Mouse (Mus musculus) liver, embryonic 14.5 days (tissue): ENCODE data around the gene Alox5ap. TPM values are rescaled to one million over a fixed set of nuclear protein-coding genes. Genes with fewer than 3 reads are reported as not detected.

Experiments used
- ATAC-seq: fragments of 200-750 bp; cut with Nextera tagmentation; 2 replicates; pipeline ENCODE4 v1.8.0; 2017; ENCODE audit warnings: moderate number of reproducible peaks, mild to moderate bottlenecking, moderate library complexity; ENCODE audit not compliant: insufficient read depth
- DNase-seq, 3 experiments: peaks; one replicate each; pipeline ENCODE4 v3.0.0-alpha.2; 2012 to 2013; ENCODE audit warnings: low read depth in 3 of 3, low spot score in 3 of 3
- H3K27ac ChIP-seq: fragments of 300-500 bp; sonication (generic); 2 replicates; pipeline ENCODE4 v1.5.1; 2014; ENCODE audit warnings: moderate library complexity, mild to moderate bottlenecking, control low read depth, inconsistent platforms
- H3K27me3 ChIP-seq: fragments of 300-500 bp; sonication (generic); 2 replicates; pipeline ENCODE4 v1.6.1; 2014; ENCODE audit warnings: mild to moderate bottlenecking, low read length, moderate library complexity; ENCODE audit not compliant: control insufficient read depth, insufficient read depth
- H3K36me3 ChIP-seq: fragments of 300-500 bp; sonication (generic); replicated peaks from 2 replicates; pipeline ENCODE4 v1.6.1; 2014; ENCODE audit warnings: low read depth; ENCODE audit not compliant: control insufficient read depth, insufficient read depth
- H3K4me1 ChIP-seq, 2 experiments: fragments of 200-500 bp in 1 of 2; fragments of 300-500 bp in 1 of 2; sonication (generic) in 1 of 2; replicated peaks; 2 replicates each; pipeline ENCODE4 v1.6.1; 2012 to 2014; ENCODE audit warnings: antibody characterized with exemption in 1 of 2, inconsistent platforms in 1 of 2, low read length in 1 of 2; ENCODE audit not compliant: control insufficient read depth in 2 of 2, insufficient read depth in 2 of 2
- H3K4me2 ChIP-seq: fragments of 300-500 bp; sonication (generic); 2 replicates; pipeline ENCODE4 v1.6.1; 2014; ENCODE audit warnings: low read depth, mild to moderate bottlenecking, control low read depth, moderate library complexity
- H3K4me3 ChIP-seq, 2 experiments: fragments of 200-500 bp in 1 of 2; fragments of 300-500 bp in 1 of 2; sonication (generic) in 1 of 2; 2 replicates each; pipeline ENCODE4 v1.5.1; 2012 to 2014; ENCODE audit warnings: low read depth in 2 of 2, low read length in 2 of 2, mild to moderate bottlenecking in 2 of 2, control low read depth in 1 of 2, inconsistent platforms in 1 of 2, moderate library complexity in 1 of 2; ENCODE audit not compliant: insufficient read depth in 1 of 2
- H3K9ac ChIP-seq: fragments of 300-500 bp; sonication (generic); replicated peaks from 2 replicates; pipeline ENCODE4 v1.6.1; 2014; ENCODE audit warnings: mild to moderate bottlenecking, control low read depth, moderate library complexity
- H3K9me3 ChIP-seq: fragments of 300-500 bp; sonication (generic); 2 replicates; pipeline ENCODE4 v1.6.1; 2016; ENCODE audit warnings: low read length, mixed read lengths; ENCODE audit not compliant: control insufficient read depth
- CTCF ChIP-seq: IDR thresholded peaks from 2 replicates; pipeline ENCODE4 v1.5.1; 2016; ENCODE audit warnings: antibody characterized with exemption, low read depth, control low read depth
- EP300 ChIP-seq: IDR thresholded peaks from 2 replicates; pipeline ENCODE4 v1.6.1; 2016; ENCODE audit warnings: antibody characterized with exemption, low read depth
- WGBS: fragments of 180-500 bp; shearing (Covaris S2); extraction: QIAGEN DNeasy Blood & Tissue Kit; methylation state at CpG from one replicate; pipeline ENCODE4 v1.1.7; 2014; ENCODE audit not compliant: insufficient replicate concordance; 5-methylcytosine and 5-hydroxymethylcytosine counted together
- polyA plus RNA-seq, 2 experiments: library from polyadenylated mRNA; depleted of rRNA in 1 of 2; stranded (reverse) in 1 of 2; unstranded in 1 of 2; fragments of >200 nt; fragmentation: Nextera tagmentation in 1 of 2; extraction: Ambion mirVana in 1 of 2; gene quantifications; 2 replicates each; pipeline versions ENCODE4 v1.2.1 to v1.2.3; 2012 to 2014

The Alox5ap gene
- polyA plus RNA-seq, 2 experiments = 26.7 to 29.6 TPM

GRCm38 (mm10) chr5:149298234-149298633 is 33.7 kb downstream of the Alox5ap start:
- Histone ChIP-seq H3K4me2 (no peak overlapping the region), H3K36me3 (no peaks in the 10 kb centered on the region), H3K27ac (no peak overlapping the region), H3K4me1 (no peaks in the 10 kb centered on the region), H3K9me3 (no peaks in the 10 kb centered on the region), H3K27me3 (no peaks in the 10 kb centered on the region), H3K9ac (no peak overlapping the region), H3K4me3 (no peak overlapping the region)
- DNase-seq (no peak), ATAC-seq (no peak)
- TF ChIP-seq CTCF = no peak
- TF ChIP-seq EP300 = no peak
- WGBS = 55% methylated on average over 4 of the region's 4 CpGs

DNA sequence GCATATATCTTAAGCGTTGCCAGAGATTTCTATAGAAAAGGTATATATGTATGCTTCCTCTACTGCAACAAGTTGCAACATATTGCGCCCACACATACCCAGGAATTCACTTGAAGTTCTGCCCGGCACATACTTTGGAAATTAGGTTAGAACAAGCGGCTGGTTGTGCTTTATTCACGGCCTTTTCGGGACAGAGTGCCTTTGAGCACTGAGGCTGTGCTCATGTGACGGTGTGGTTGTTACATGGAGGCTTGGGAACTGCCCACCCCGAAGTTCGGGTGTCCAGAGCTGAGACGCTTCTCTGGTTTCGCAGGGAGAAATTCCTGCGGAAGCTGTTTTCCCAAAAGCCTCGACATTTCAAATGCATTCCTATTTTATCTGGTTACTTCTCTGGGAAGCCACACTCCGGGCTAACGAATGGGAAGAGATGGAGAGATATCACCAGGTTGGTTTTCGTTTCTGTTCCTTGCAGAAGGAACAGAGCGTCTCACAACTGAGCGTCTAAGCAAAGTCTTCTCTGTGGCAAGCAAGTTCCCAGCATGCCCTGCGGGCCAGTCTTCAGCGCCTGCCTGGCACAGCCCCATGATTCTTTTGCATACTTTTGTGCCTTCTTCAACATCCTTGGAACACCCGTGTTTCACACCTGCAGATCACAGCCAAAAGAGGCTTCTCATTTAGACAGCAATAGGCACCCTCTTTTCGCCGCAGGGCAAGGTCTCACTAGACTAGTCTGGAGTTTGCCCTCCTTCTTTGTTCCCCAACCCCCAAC is 48.5 kb downstream of the Alox5ap start:
- Histone ChIP-seq H3K27me3 (no peaks in the 10 kb centered on the region), H3K9me3 (no peaks in the 10 kb centered on the region; the same call in 1 of the 2 replicates), H3K4me3 (no peak overlapping the region), H3K9ac (no peak overlapping the region), H3K27ac (no peak overlapping the region), H3K4me1 (peaks cover 0 to 2% of the 10 kb centered on the region in 2 experiments; a peak in 1 of 4 replicates), H3K4me2 (peak overlapping the region; percentile 5), H3K36me3 (no peaks in the 10 kb centered on the region)
- DNase-seq (no peak), ATAC-seq (no peak)
- TF ChIP-seq EP300 (no peak), CTCF (no peak)
- WGBS = 54% methylated on average over 23 of the region's 23 CpGs

- H3K27me3 ChIP-seq = no peaks in the 10 kb centered on the region
- TF ChIP-seq EP300 (no peak), CTCF (no peak)
- DNase-seq (no peak), ATAC-seq (no peak)
- no peaks in the 10 kb centered on the region for H3K36me3 ChIP-seq
- H3K4me2 ChIP-seq = no peak overlapping the region
- H3K9me3 ChIP-seq = no peaks in the 10 kb centered on the region; the same call in 1 of the 2 replicates
- no peak overlapping the region for H3K4me3 ChIP-seq
- WGBS = 73% methylated on average over 12 of the region's 12 CpGs
- peaks cover 0 to 2% of the 10 kb centered on the region in 2 experiments; a peak in 1 of 4 replicates for H3K4me1 ChIP-seq
- no peak overlapping the region for H3K27ac ChIP-seq
- H3K9ac ChIP-seq = no peak overlapping the region
Observed at GRCm38 (mm10) chr5:149314514-149315081, 50.0 kb downstream of the Alox5ap start.

GRCm38 (mm10) chr5:149316926-149317325 is 52.4 kb downstream of the Alox5ap start:
- ATAC-seq = no peak
- no peak for DNase-seq
- peaks cover 7% of the 10 kb centered on the region for H3K27me3 ChIP-seq
- peaks cover 0 to 9% of the 10 kb centered on the region in 2 experiments; a peak in 2 of 4 replicates for H3K4me1 ChIP-seq
- H3K4me3 ChIP-seq = no peak overlapping the region
- no peaks in the 10 kb centered on the region for H3K36me3 ChIP-seq
- H3K9ac ChIP-seq = no peak overlapping the region
- 33% methylated on average over 4 of the region's 4 CpGs for WGBS
- TF ChIP-seq CTCF = no peak
- TF ChIP-seq EP300 = no peak
- H3K4me2 ChIP-seq = no peak overlapping the region
- H3K9me3 ChIP-seq = no peaks in the 10 kb centered on the region; the same call in 1 of the 2 replicates
- no peak overlapping the region for H3K27ac ChIP-seq

DNA sequence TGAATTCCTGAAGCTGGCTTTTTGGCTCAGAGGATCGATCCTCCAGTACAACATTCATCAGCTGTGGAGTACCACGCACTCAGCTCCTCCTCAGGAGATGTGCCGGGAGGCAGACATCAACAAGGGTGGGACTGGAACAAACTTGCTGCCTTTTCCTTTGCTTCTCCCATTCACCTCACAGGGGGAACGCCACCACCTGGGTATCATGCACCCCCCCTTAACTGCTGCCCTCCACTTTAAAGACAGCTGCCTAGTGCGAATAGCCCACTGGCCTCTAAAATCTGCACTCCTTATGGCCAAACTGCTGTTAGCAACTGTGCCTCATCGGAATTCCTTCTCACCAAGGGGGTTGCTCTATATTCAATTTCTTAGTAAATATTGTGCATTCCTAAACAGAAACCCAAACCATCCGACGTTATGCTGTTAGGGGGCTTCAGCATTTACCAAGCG is 55.3 kb downstream of the Alox5ap start:
- H3K4me3 ChIP-seq = no peak overlapping the region
- H3K36me3 ChIP-seq = no peaks in the 10 kb centered on the region
- no peak for DNase-seq
- no peak overlapping the region for H3K9ac ChIP-seq
- no peaks in the 10 kb centered on the region; the same call in 1 of the 2 replicates for H3K9me3 ChIP-seq
- peaks cover 7% of the 10 kb centered on the region for H3K27me3 ChIP-seq
- no peak for ATAC-seq
- no peak overlapping the region for H3K27ac ChIP-seq
- no peak overlapping the region for H3K4me2 ChIP-seq
- TF ChIP-seq CTCF (no peak), EP300 (no peak)
- H3K4me1 ChIP-seq = peaks cover 0 to 9% of the 10 kb centered on the region in 2 experiments; a peak in 2 of 4 replicates
- 46% methylated on average over 9 of the region's 9 CpGs for WGBS
